17 mouse cellular contexts compared by ENCODE assay signal in the genomic region with DNA sequence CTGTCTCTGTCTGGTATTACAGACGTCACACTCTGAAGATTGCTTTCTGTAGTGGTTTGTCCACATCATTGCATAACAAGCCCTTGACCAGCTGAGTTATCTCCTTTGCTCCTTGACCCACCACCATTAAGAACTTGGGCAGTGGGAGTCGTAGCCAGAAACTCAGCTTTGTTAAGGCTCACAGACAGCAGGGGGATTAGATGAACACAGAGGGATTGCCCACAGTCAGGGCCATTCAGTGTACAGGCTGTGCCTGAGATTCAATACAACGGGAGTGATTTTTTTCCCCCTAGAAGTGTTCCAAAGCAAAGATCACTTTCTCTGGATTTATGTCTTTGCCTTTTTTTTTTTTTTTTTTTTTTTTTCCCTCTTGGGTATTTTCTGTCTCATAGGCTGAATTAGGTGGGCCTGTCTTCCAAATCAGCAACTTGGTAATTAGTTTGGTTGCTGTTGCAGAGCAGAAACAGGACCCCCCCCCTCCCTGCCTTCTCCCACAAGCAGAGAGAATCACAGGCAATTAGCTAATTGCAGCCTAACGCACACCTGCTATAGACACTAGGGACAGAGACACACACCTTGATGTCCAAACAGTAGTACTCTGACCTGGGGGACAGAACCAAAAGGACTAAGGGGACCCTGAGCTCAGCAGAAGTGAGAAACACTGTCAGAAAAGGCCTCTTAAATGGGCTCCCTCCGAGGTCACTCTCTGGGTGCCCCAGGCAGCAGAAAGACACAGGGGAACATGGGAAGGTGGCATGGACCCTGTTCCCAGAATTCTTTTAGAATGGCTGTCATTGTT.
DNase-seq lines count a peak whose midpoint lies in the region; ATAC-seq lines count a peak whose summit lies in the region.
"Had no signal": no experiment of that assay in that cellular context is flagged by ENCODE, and none has a peak within 500 bp of the region (broad histone marks: within the 10 kb centered on the region; RNA-seq: fewer than 3 reads in every experiment).

No protein-coding gene starts in this region.

- DNase-seq in limb, embryonic 10.5 days (ENCODE audit: low spot score) = no peak
- DNase-seq in hindbrain, embryonic 11.5 days (ENCODE audit: low spot score) = no peak
- DNase-seq in lung, postnatal 10 days = no peak
- DNase-seq: cerebellum, postnatal 10 days; heart, postnatal 36 days; kidney, adult 11 months; kidney, postnatal 14 days; lung, postnatal 14 days; thymus, postnatal 14 days had no signal

- 41% methylated on average over 5 of the region's 5 CpGs for WGBS in limb, embryonic 12.5 days
- 47% methylated on average over 5 of the region's 5 CpGs for WGBS in limb, embryonic 10.5 days
- 18% methylated on average over 5 of the region's 5 CpGs for WGBS in forebrain, embryonic 13.5 days
- 56% methylated on average over 5 of the region's 5 CpGs for WGBS in hindbrain, embryonic 11.5 days
- 31% methylated on average over 5 of the region's 5 CpGs for WGBS in midbrain, embryonic 15.5 days

- ATAC-seq in limb, embryonic 12.5 days (ENCODE audit: insufficient number of reproducible peaks, insufficient read depth, low FRiP score, low TSS enrichment, low read depth) = no peak
- ATAC-seq in forebrain, embryonic 13.5 days = no peak
- peak; percentile 54; the same call in 1 of the 2 replicates for ATAC-seq in hindbrain, embryonic 11.5 days (ENCODE audit: low FRiP score)
- no peak for ATAC-seq in midbrain, embryonic 15.5 days (replicated peaks)
- no peak for ATAC-seq in activated CD4-positive, CD25-positive, alpha-beta regulatory T cell, adult 4 months

- H3K27ac ChIP-seq in limb, embryonic 12.5 days = peak overlapping the region; percentile 31; the same call in 1 of the 2 replicates
- H3K27ac ChIP-seq in limb, embryonic 10.5 days = no peak overlapping the region
- H3K27ac ChIP-seq in forebrain, embryonic 13.5 days = 0 out of 2 replicates have a peak overlapping the region, but pooled peaks have one; percentile 6
- H3K27ac ChIP-seq in hindbrain, embryonic 11.5 days (ENCODE audit: low read depth, low read length) = no peak overlapping the region
- H3K27ac ChIP-seq in midbrain, embryonic 15.5 days = peak overlapping the region; percentile 47; the same call in 1 of the 2 replicates
- H3K27ac ChIP-seq: heart, embryonic 13.5 days; limb, embryonic 13.5 days; liver, embryonic 15.5 days had no signal

- H3K27me3 ChIP-seq in limb, embryonic 12.5 days = no peaks in the 10 kb centered on the region; the same call in 1 of the 2 replicates
- H3K27me3 ChIP-seq in limb, embryonic 10.5 days (ENCODE audit: low read depth, poor library complexity, severe bottlenecking) = no peaks in the 10 kb centered on the region
- H3K27me3 ChIP-seq in forebrain, embryonic 13.5 days = no peaks in the 10 kb centered on the region
- no peaks in the 10 kb centered on the region for H3K27me3 ChIP-seq in hindbrain, embryonic 11.5 days (ENCODE audit: control insufficient read depth, insufficient read depth, low read length)
- H3K27me3 ChIP-seq in midbrain, embryonic 15.5 days (replicated peaks) = no peaks in the 10 kb centered on the region
- H3K27me3 ChIP-seq: liver, embryonic 15.5 days; megakaryocyte, embryonic 14.5 days had no signal

- H3K9ac ChIP-seq in limb, embryonic 12.5 days (replicated peaks) = no peak overlapping the region
- peak overlapping the region; percentile 12; the same call in 1 of the 2 replicates for H3K9ac ChIP-seq in forebrain, embryonic 13.5 days
- H3K9ac ChIP-seq in hindbrain, embryonic 11.5 days (ENCODE audit: low read depth, low read length) = no peak overlapping the region
- no peak overlapping the region for H3K9ac ChIP-seq in midbrain, embryonic 15.5 days
- H3K9ac ChIP-seq: heart, embryonic 13.5 days; limb, embryonic 13.5 days; liver, embryonic 15.5 days had no signal

- no peak overlapping the region for H3K4me3 ChIP-seq in limb, embryonic 12.5 days (replicated peaks)
- H3K4me3 ChIP-seq in limb, embryonic 10.5 days = no peak overlapping the region
- H3K4me3 ChIP-seq in forebrain, embryonic 13.5 days = 0 out of 2 replicates have a peak overlapping the region, but pooled peaks have one; percentile 3
- no peak overlapping the region for H3K4me3 ChIP-seq in hindbrain, embryonic 11.5 days (ENCODE audit: low read depth, low read length)
- no peak overlapping the region for H3K4me3 ChIP-seq in midbrain, embryonic 15.5 days
- H3K4me3 ChIP-seq: heart, embryonic 13.5 days; limb, embryonic 13.5 days; liver, embryonic 15.5 days; megakaryocyte, embryonic 14.5 days had no signal

- 0 out of 2 replicates have a peak overlapping the region, but pooled peaks have one; percentile 4 for H3K4me2 ChIP-seq in limb, embryonic 12.5 days
- H3K4me2 ChIP-seq in forebrain, embryonic 13.5 days = peak overlapping the region; percentile 34
- H3K4me2 ChIP-seq in hindbrain, embryonic 11.5 days (replicated peaks; ENCODE audit: low read depth, low read length) = no peak overlapping the region
- 0 out of 2 replicates have a peak overlapping the region, but pooled peaks have one; percentile 9 for H3K4me2 ChIP-seq in midbrain, embryonic 15.5 days
- H3K4me2 ChIP-seq: heart, embryonic 13.5 days; liver, embryonic 15.5 days had no signal

- no peaks in the 10 kb centered on the region for H3K9me3 ChIP-seq in limb, embryonic 12.5 days
- no peaks in the 10 kb centered on the region for H3K9me3 ChIP-seq in limb, embryonic 10.5 days (replicated peaks)
- no peaks in the 10 kb centered on the region; the same call in 1 of the 2 replicates for H3K9me3 ChIP-seq in forebrain, embryonic 13.5 days (replicated peaks)
- no peaks in the 10 kb centered on the region for H3K9me3 ChIP-seq in hindbrain, embryonic 11.5 days (ENCODE audit: control insufficient read depth, low read length)
- H3K9me3 ChIP-seq in midbrain, embryonic 15.5 days = no peaks in the 10 kb centered on the region
- H3K9me3 ChIP-seq: heart, embryonic 13.5 days; limb, embryonic 13.5 days; liver, embryonic 15.5 days had no signal

- no peaks in the 10 kb centered on the region for H3K36me3 ChIP-seq in limb, embryonic 12.5 days
- no peaks in the 10 kb centered on the region for H3K36me3 ChIP-seq in limb, embryonic 10.5 days
- H3K36me3 ChIP-seq in forebrain, embryonic 13.5 days (ENCODE audit: poor library complexity, severe bottlenecking) = no peaks in the 10 kb centered on the region
- H3K36me3 ChIP-seq in hindbrain, embryonic 11.5 days (ENCODE audit: control insufficient read depth, insufficient read depth, low read length) = no peaks in the 10 kb centered on the region
- no peaks in the 10 kb centered on the region for H3K36me3 ChIP-seq in midbrain, embryonic 15.5 days (replicated peaks)
- H3K36me3 ChIP-seq: heart, embryonic 13.5 days; limb, embryonic 13.5 days; liver, embryonic 15.5 days had no signal

- peaks cover 4% of the 10 kb centered on the region; the same call in 1 of the 2 replicates for H3K4me1 ChIP-seq in limb, embryonic 12.5 days (replicated peaks)
- peaks cover 7% of the 10 kb centered on the region; the same call in 1 of the 2 replicates for H3K4me1 ChIP-seq in limb, embryonic 10.5 days
- H3K4me1 ChIP-seq in forebrain, embryonic 13.5 days = peaks cover 22% of the 10 kb centered on the region
- H3K4me1 ChIP-seq in hindbrain, embryonic 11.5 days (replicated peaks; ENCODE audit: control insufficient read depth, insufficient read depth, low read length) = no peaks in the 10 kb centered on the region; the same call in 1 of the 2 replicates
- H3K4me1 ChIP-seq in midbrain, embryonic 15.5 days = peaks cover 6% of the 10 kb centered on the region; the same call in 1 of the 2 replicates
- H3K4me1 ChIP-seq: heart, embryonic 13.5 days; limb, embryonic 13.5 days; liver, embryonic 15.5 days; megakaryocyte, embryonic 14.5 days had no signal

Comparison
In these comparisons a context has a peak if more than half of its experiments do, and no peak if none do; other contexts are left out.
1. H3K27ac ChIP-seq: peak in limb, embryonic 12.5 days (single experiment), forebrain, embryonic 13.5 days (single experiment) and midbrain, embryonic 15.5 days (single experiment); none in limb, embryonic 10.5 days (single experiment) and hindbrain, embryonic 11.5 days (single experiment).